ENCODE assay signal across 7 mouse cellular contexts in the genomic region with DNA sequence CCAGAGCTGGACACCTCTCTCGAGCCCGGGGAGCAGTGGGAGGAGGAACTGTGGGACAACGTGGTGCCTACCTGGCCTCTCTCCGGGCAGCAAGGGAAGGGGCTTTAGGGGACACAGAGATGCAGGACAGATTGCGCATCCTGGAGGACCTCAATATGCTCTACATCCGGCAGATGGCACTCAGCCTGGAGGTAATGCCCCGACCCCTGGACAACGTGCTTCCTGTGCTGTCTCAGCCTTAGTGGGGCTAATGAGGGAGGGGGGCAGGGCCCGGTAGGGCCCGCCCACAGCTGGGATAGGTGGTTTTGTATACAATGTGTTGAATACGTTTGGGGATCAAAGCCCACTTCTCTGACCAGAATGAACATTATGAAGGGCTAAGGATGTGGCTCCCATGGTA. TPM values are rescaled to one million over a fixed set of nuclear protein-coding genes. Genes with fewer than 3 reads are reported as not detected.
DNase-seq lines count a peak whose midpoint lies in the region; ATAC-seq and TF ChIP-seq lines count a peak whose summit lies in the region.

No protein-coding gene starts in this region.

- peaks cover 29% of the 10 kb centered on the region for H3K4me1 ChIP-seq in forebrain, embryonic 16.5 days (replicated peaks; ENCODE audit: control insufficient read depth, insufficient read depth, low read length)
- H3K4me1 ChIP-seq in midbrain, postnatal 0 days (ENCODE audit: insufficient read depth, low read length), result peaks cover 4% of the 10 kb centered on the region; the same call in 1 of the 2 replicates

- peak overlapping the region; percentile 55 for H3K4me2 ChIP-seq in forebrain, embryonic 16.5 days (ENCODE audit: low read length)
- H3K4me2 ChIP-seq in midbrain, postnatal 0 days (ENCODE audit: low read depth, low read length, poor library complexity, severe bottlenecking), result peak overlapping the region; percentile 51

- peak overlapping the region; percentile 39 for H3K4me3 ChIP-seq in forebrain, embryonic 16.5 days (replicated peaks; ENCODE audit: low read length)
- no peak overlapping the region for H3K4me3 ChIP-seq in midbrain, postnatal 0 days (ENCODE audit: low read depth, low read length)

- H3K36me3 ChIP-seq in forebrain, embryonic 16.5 days (ENCODE audit: control insufficient read depth, insufficient read depth), result no peaks in the 10 kb centered on the region
- H3K36me3 ChIP-seq in midbrain, postnatal 0 days (ENCODE audit: insufficient read depth, low read length), result no peaks in the 10 kb centered on the region

- no peaks in the 10 kb centered on the region for H3K9me3 ChIP-seq in forebrain, embryonic 16.5 days (ENCODE audit: control insufficient read depth, low read length)
- no peaks in the 10 kb centered on the region for H3K9me3 ChIP-seq in midbrain, postnatal 0 days (ENCODE audit: low read length)

- H3K9ac ChIP-seq in forebrain, embryonic 16.5 days (replicated peaks; ENCODE audit: low read depth, low read length), result peak overlapping the region; percentile 62
- H3K9ac ChIP-seq in midbrain, postnatal 0 days (replicated peaks; ENCODE audit: low read length, poor library complexity, severe bottlenecking), result peak overlapping the region; percentile 42; the same call in 1 of the 2 replicates

- peak; percentile 8; the same call in 1 of the 2 replicates for ATAC-seq in forebrain, embryonic 16.5 days
- ATAC-seq in midbrain, postnatal 0 days (ENCODE audit: low FRiP score), result peak; percentile 19; the same call in 1 of the 2 replicates

- TF ChIP-seq CTCF in midbrain, postnatal 0 days (IDR thresholded peaks at IDR 0.05), result peak; percentile 47

- DNase-seq in CD4-positive, CD25-positive, alpha-beta regulatory T cell, adult 2 months (ENCODE audit: low read depth, low spot score), result peak; percentile 47
- peak; percentile 36 for DNase-seq in ES-CJ7 (ENCODE audit: low read depth, low spot score)
- peak; percentile 69 for DNase-seq in kidney, postnatal 10 days
- peak; percentile 40 for DNase-seq in midbrain, postnatal 0 days (ENCODE audit: low spot score)
- DNase-seq in left cerebral cortex, postnatal 4 days, result no peak
- no peak for DNase-seq in urinary bladder, postnatal 25 days (ENCODE audit: low spot score)

- intact Hi-C loops in left cerebral cortex, postnatal 4 days (cut with DNase I), result no loop called here

- peak overlapping the region; percentile 76 for H3K27ac ChIP-seq in forebrain, embryonic 16.5 days (ENCODE audit: low read length)
- peak overlapping the region; percentile 82 for H3K27ac ChIP-seq in midbrain, postnatal 0 days (ENCODE audit: low read depth, low read length)

- peaks cover 16% of the 10 kb centered on the region for H3K27me3 ChIP-seq in forebrain, embryonic 16.5 days (replicated peaks; ENCODE audit: control insufficient read depth, insufficient read depth, low read length)
- H3K27me3 ChIP-seq in midbrain, postnatal 0 days (ENCODE audit: insufficient read depth, low read length), result peaks cover 7% of the 10 kb centered on the region

- WGBS in forebrain, embryonic 16.5 days, result 3% methylated on average over 11 of the region's 11 CpGs
- WGBS in midbrain, postnatal 0 days, result 2% methylated on average over 11 of the region's 11 CpGs

RNA-seq across cellular contexts. Expression of a gene that starts 2.8 kb away (rescaled TPM):
- polyA plus RNA-seq in forebrain, embryonic 16.5 days (2015; fragmentation: Nextera tagmentation; extraction: Ambion mirVana), result 6.9 and 7.4 TPM in 2 replicates
- 24.3 and 30.9 TPM in 2 replicates for total RNA-seq in midbrain, postnatal 0 days (2014; rRNA removed)
- polyA plus RNA-seq in midbrain, postnatal 0 days (2015; fragmentation: Nextera tagmentation; extraction: Ambion mirVana), result 12.5 and 14.6 TPM in 2 replicates
- total RNA-seq in left cerebral cortex, postnatal 4 days (2021), result 10 to 100 TPM; 12.3 to 15.2 TPM

RNA-seq across cellular contexts. Expression of a gene that starts 12.8 kb away (rescaled TPM):
- 11.4 and 14.4 TPM in 2 replicates for polyA plus RNA-seq in forebrain, embryonic 16.5 days (2015; fragmentation: Nextera tagmentation; extraction: Ambion mirVana)
- 29.4 and 40.9 TPM in 2 replicates for total RNA-seq in midbrain, postnatal 0 days (2014; rRNA removed)
- 14.6 and 16.2 TPM in 2 replicates for polyA plus RNA-seq in midbrain, postnatal 0 days (2015; fragmentation: Nextera tagmentation; extraction: Ambion mirVana)
- total RNA-seq in left cerebral cortex, postnatal 4 days (2021), result 10 to 100 TPM; 24.9 to 26.4 TPM

RNA-seq across cellular contexts. Expression of a gene that starts 16.7 kb away (rescaled TPM):
- polyA plus RNA-seq in forebrain, embryonic 16.5 days (2015; fragmentation: Nextera tagmentation; extraction: Ambion mirVana), result 209 and 228 TPM in 2 replicates
- total RNA-seq in midbrain, postnatal 0 days (2014; rRNA removed), result 152 and 199 TPM in 2 replicates
- polyA plus RNA-seq in midbrain, postnatal 0 days (2015; fragmentation: Nextera tagmentation; extraction: Ambion mirVana), result 85.3 and 91.6 TPM in 2 replicates
- 10 to 100 TPM; 60.3 to 68.7 TPM for total RNA-seq in left cerebral cortex, postnatal 4 days (2021)

RNA-seq across cellular contexts. Expression of a gene that starts 18.1 kb away (rescaled TPM):
- 18.2 and 21.7 TPM in 2 replicates for polyA plus RNA-seq in forebrain, embryonic 16.5 days (2015; fragmentation: Nextera tagmentation; extraction: Ambion mirVana)
- 12.7 and 15.9 TPM in 2 replicates for total RNA-seq in midbrain, postnatal 0 days (2014; rRNA removed)
- polyA plus RNA-seq in midbrain, postnatal 0 days (2015; fragmentation: Nextera tagmentation; extraction: Ambion mirVana), result 21.5 and 27.5 TPM in 2 replicates
- 10 to 100 TPM; 20.1 to 24.3 TPM for total RNA-seq in left cerebral cortex, postnatal 4 days (2021)

RNA-seq across cellular contexts. Expression of a gene that starts 18.1 kb away (rescaled TPM):
- 7.8 and 9.4 TPM in 2 replicates for polyA plus RNA-seq in forebrain, embryonic 16.5 days (2015; fragmentation: Nextera tagmentation; extraction: Ambion mirVana)
- total RNA-seq in midbrain, postnatal 0 days (2014; rRNA removed), result 15.6 and 20.5 TPM in 2 replicates
- polyA plus RNA-seq in midbrain, postnatal 0 days (2015; fragmentation: Nextera tagmentation; extraction: Ambion mirVana), result 18.0 and 18.2 TPM in 2 replicates
- total RNA-seq in left cerebral cortex, postnatal 4 days (2021), result 10 to 100 TPM; 13.3 to 16.9 TPM

Comparison
In these comparisons a context has a peak if more than half of its experiments do, and no peak if none do; other contexts are left out.
1. DNase-seq: peak in CD4-positive, CD25-positive, alpha-beta regulatory T cell, adult 2 months (single experiment), ES-CJ7 (single experiment), kidney, postnatal 10 days (single experiment) and midbrain, postnatal 0 days (single experiment); none in left cerebral cortex, postnatal 4 days (single experiment) and urinary bladder, postnatal 25 days (single experiment).